Mouse (Mus musculus) liver, embryonic 15.5 days (tissue): ENCODE data around the gene Atxn7l3. TPM values are rescaled to one million over a fixed set of nuclear protein-coding genes. Genes with fewer than 3 reads are reported as not detected.

Experiments
- ATAC-seq: fragments of 200-750 bp; cut with Nextera tagmentation; 2 replicates; pipeline ENCODE4 v1.8.0; 2017; ENCODE audit warnings: moderate number of reproducible peaks, mild to moderate bottlenecking, moderate library complexity; ENCODE audit not compliant: insufficient read depth
- H3K27ac ChIP-seq: fragments of 300-500 bp; sonication (generic); replicated peaks from 2 replicates; pipeline ENCODE4 v1.5.1; 2015; ENCODE audit warnings: mild to moderate bottlenecking, inconsistent platforms
- H3K27me3 ChIP-seq: fragments of 300-500 bp; sonication (generic); 2 replicates; pipeline ENCODE4 v1.6.1; 2015; ENCODE audit warnings: mild to moderate bottlenecking, inconsistent platforms
- H3K36me3 ChIP-seq: fragments of 300-500 bp; sonication (generic); replicated peaks from 2 replicates; pipeline ENCODE4 v1.6.1; 2015; ENCODE audit warnings: moderate library complexity, mild to moderate bottlenecking, inconsistent platforms
- H3K4me1 ChIP-seq: fragments of 300-500 bp; sonication (generic); replicated peaks from 2 replicates; pipeline ENCODE4 v1.6.1; 2015; ENCODE audit warnings: inconsistent platforms
- H3K4me2 ChIP-seq: fragments of 300-500 bp; sonication (generic); 2 replicates; pipeline ENCODE4 v1.6.1; 2015; ENCODE audit warnings: moderate library complexity, mild to moderate bottlenecking, inconsistent platforms
- H3K4me3 ChIP-seq: fragments of 300-500 bp; sonication (generic); replicated peaks from 2 replicates; pipeline ENCODE4 v1.5.1; 2015; ENCODE audit warnings: mild to moderate bottlenecking, inconsistent platforms
- H3K9ac ChIP-seq: fragments of 300-500 bp; sonication (generic); 2 replicates; pipeline ENCODE4 v1.6.1; 2015; ENCODE audit warnings: moderate library complexity, mild to moderate bottlenecking, inconsistent platforms
- H3K9me3 ChIP-seq: fragments of 300-500 bp; sonication (generic); replicated peaks from 2 replicates; pipeline ENCODE4 v1.6.1; 2016; ENCODE audit warnings: inconsistent platforms
- WGBS: fragments of 180-500 bp; shearing (Covaris S2); methylation state at CpG from one replicate; pipeline ENCODE4 v1.1.7; 2015; ENCODE audit warnings: mixed read lengths; ENCODE audit not compliant: insufficient replicate concordance; 5-methylcytosine and 5-hydroxymethylcytosine counted together
- polyA plus RNA-seq: library from polyadenylated mRNA; unstranded; fragments of >200 nt; fragmentation: Nextera tagmentation; extraction: Ambion mirVana; gene quantifications from 2 replicates; pipeline ENCODE4 v1.2.1, GENCODE M21; 2015

Atxn7l3 gene
- polyA plus RNA-seq, 1 experiment from 2014 or later: 3.8 TPM

- H3K9me3 ChIP-seq: no peaks in the 10 kb centered on the region
- H3K27me3 ChIP-seq: peaks cover 52% of the 10 kb centered on the region
- no peaks in the 10 kb centered on the region for H3K4me1 ChIP-seq
- H3K36me3 ChIP-seq: no peaks in the 10 kb centered on the region
- no peak overlapping the region for H3K9ac ChIP-seq
- H3K4me3 ChIP-seq: no peak overlapping the region
- no peak overlapping the region for H3K27ac ChIP-seq
- no peak for ATAC-seq
- no peak overlapping the region for H3K4me2 ChIP-seq
Measured at GRCm38 (mm10) chr11:102333061-102333460, 36.6 kb upstream of the Atxn7l3 start.

- peaks cover 50% of the 10 kb centered on the region for H3K27me3 ChIP-seq
- 43% methylated on average over 4 of the region's 4 CpGs for WGBS
Measured at GRCm38 (mm10) chr11:102331806-102332205, 35.4 kb upstream of the Atxn7l3 start.

GRCm38 (mm10) chr11:102330039-102330438, 33.6 kb upstream of the Atxn7l3 start:
- no peak overlapping the region for H3K9ac ChIP-seq
- H3K4me3 ChIP-seq: no peak overlapping the region
- H3K27ac ChIP-seq: no peak overlapping the region
- WGBS: 56% methylated on average over 3 of the region's 3 CpGs
- H3K4me2 ChIP-seq: no peak overlapping the region
- H3K27me3 ChIP-seq: peaks cover 51% of the 10 kb centered on the region
- H3K4me1 ChIP-seq: no peaks in the 10 kb centered on the region
- H3K36me3 ChIP-seq: no peaks in the 10 kb centered on the region
- ATAC-seq: no peak
- no peaks in the 10 kb centered on the region for H3K9me3 ChIP-seq

More at GRCm38 (mm10) chr11:102331806-102332205, 35.4 kb upstream of the Atxn7l3 start:
- Histone ChIP-seq H3K4me2 (no peak overlapping the region), H3K4me3 (no peak overlapping the region), H3K36me3 (no peaks in the 10 kb centered on the region), H3K4me1 (no peaks in the 10 kb centered on the region), H3K9ac (no peak overlapping the region), H3K9me3 (no peaks in the 10 kb centered on the region), H3K27ac (no peak overlapping the region)
- no peak for ATAC-seq

GRCm38 (mm10) chr11:102329518-102329917, 33.1 kb upstream of the Atxn7l3 start:
- no peaks in the 10 kb centered on the region for H3K9me3 ChIP-seq
- ATAC-seq: no peak
- no peak overlapping the region for H3K4me3 ChIP-seq
- peaks cover 51% of the 10 kb centered on the region for H3K27me3 ChIP-seq
- no peaks in the 10 kb centered on the region for H3K4me1 ChIP-seq
- no peak overlapping the region for H3K9ac ChIP-seq
- no peaks in the 10 kb centered on the region for H3K36me3 ChIP-seq
- H3K27ac ChIP-seq: no peak overlapping the region
- no peak overlapping the region for H3K4me2 ChIP-seq

GRCm38 (mm10) chr11:102327839-102328238, 31.4 kb upstream of the Atxn7l3 start:
- no peak for ATAC-seq
- H3K4me3 ChIP-seq: no peak overlapping the region
- H3K4me1 ChIP-seq: no peaks in the 10 kb centered on the region
- 60% methylated on average over 7 of the region's 7 CpGs for WGBS
- H3K9me3 ChIP-seq: no peaks in the 10 kb centered on the region
- H3K36me3 ChIP-seq: no peaks in the 10 kb centered on the region
- no peak overlapping the region for H3K4me2 ChIP-seq
- peaks cover 65% of the 10 kb centered on the region for H3K27me3 ChIP-seq
- H3K27ac ChIP-seq: no peak overlapping the region
- H3K9ac ChIP-seq: no peak overlapping the region

GRCm38 (mm10) chr11:102327250-102327649, 30.8 kb upstream of the Atxn7l3 start:
- Histone ChIP-seq H3K9ac (no peak overlapping the region), H3K27ac (no peak overlapping the region), H3K9me3 (no peaks in the 10 kb centered on the region), H3K4me2 (no peak overlapping the region), H3K27me3 (peaks cover 67% of the 10 kb centered on the region), H3K36me3 (no peaks in the 10 kb centered on the region), H3K4me1 (no peaks in the 10 kb centered on the region), H3K4me3 (no peak overlapping the region)
- 53% methylated on average over 5 of the region's 5 CpGs for WGBS
- ATAC-seq: no peak

GRCm38 (mm10) chr11:102323516-102323915, 27.1 kb upstream of the Atxn7l3 start:
- Histone ChIP-seq H3K27ac (no peak overlapping the region), H3K9me3 (no peaks in the 10 kb centered on the region), H3K4me3 (no peak overlapping the region), H3K36me3 (no peaks in the 10 kb centered on the region), H3K27me3 (peaks cover 58% of the 10 kb centered on the region), H3K4me1 (peaks cover 19% of the 10 kb centered on the region), H3K4me2 (no peak overlapping the region), H3K9ac (no peak overlapping the region)
- no peak for ATAC-seq
- WGBS: 60% methylated on average over 1 of the region's 1 CpGs

GRCm38 (mm10) chr11:102321931-102322330, 25.5 kb upstream of the Atxn7l3 start:
- Histone ChIP-seq H3K9me3 (no peaks in the 10 kb centered on the region), H3K9ac (no peak overlapping the region), H3K4me1 (peaks cover 19% of the 10 kb centered on the region), H3K27ac (no peak overlapping the region), H3K36me3 (no peaks in the 10 kb centered on the region), H3K4me3 (no peak overlapping the region), H3K4me2 (no peak overlapping the region), H3K27me3 (peaks cover 46% of the 10 kb centered on the region)
- 69% methylated on average over 6 of the region's 6 CpGs for WGBS
- ATAC-seq: no peak

- peak overlapping the region; percentile 100 for H3K9ac ChIP-seq
- H3K36me3 ChIP-seq: peaks cover 3% of the 10 kb centered on the region
- peak overlapping the region; percentile 99 for H3K4me3 ChIP-seq
- WGBS: 39% methylated on average over 10 of the region's 10 CpGs
- H3K4me1 ChIP-seq: peaks cover 28% of the 10 kb centered on the region
- H3K27ac ChIP-seq: peak overlapping the region; percentile 97
- no peak for ATAC-seq
- H3K27me3 ChIP-seq: peaks cover 34% of the 10 kb centered on the region
- H3K9me3 ChIP-seq: no peaks in the 10 kb centered on the region
- H3K4me2 ChIP-seq: peak overlapping the region; percentile 99
Measured at GRCm38 (mm10) chr11:102320686-102321005, 24.2 kb upstream of the Atxn7l3 start.

GRCm38 (mm10) chr11:102319941-102320685, 23.7 kb upstream of the Atxn7l3 start:
- H3K9ac ChIP-seq: peak overlapping the region; percentile 100
- WGBS: 1% methylated on average over 38 of the region's 38 CpGs

GRCm38 (mm10) chr11:102319410-102319792, 23.0 kb upstream of the Atxn7l3 start, which contains the start of gene Ubtf:
Gene Ubtf, minus strand, starts transcription at chr11:102319742.
- Histone ChIP-seq H3K9ac (peak within 1 kb of the TSS; percentile 100), H3K4me1 (peaks cover 40% of the 10 kb centered on the region), H3K9me3 (no peaks in the 10 kb centered on the region), H3K36me3 (peaks cover 15% of the 10 kb centered on the region), H3K4me3 (peak within 1 kb of the TSS; percentile 99), H3K27ac (peak within 1 kb of the TSS; percentile 97), H3K27me3 (peaks cover 28% of the 10 kb centered on the region), H3K4me2 (peak within 1 kb of the TSS; percentile 99)
- ATAC-seq: peak; percentile 11
- WGBS: under 1% methylated on average over 25 of the region's 25 CpGs

More at GRCm38 (mm10) chr11:102319941-102320685, 23.7 kb upstream of the Atxn7l3 start:
- H3K27me3 ChIP-seq: peaks cover 34% of the 10 kb centered on the region
- peaks cover 8% of the 10 kb centered on the region for H3K36me3 ChIP-seq
- peak overlapping the region; percentile 97 for H3K27ac ChIP-seq
- peak overlapping the region; percentile 99 for H3K4me2 ChIP-seq
- peak overlapping the region; percentile 99 for H3K4me3 ChIP-seq
- no peak for ATAC-seq
- H3K9me3 ChIP-seq: no peaks in the 10 kb centered on the region
- peaks cover 33% of the 10 kb centered on the region for H3K4me1 ChIP-seq
